8 mouse cellular contexts compared by ENCODE assay signal in the genomic region with DNA sequence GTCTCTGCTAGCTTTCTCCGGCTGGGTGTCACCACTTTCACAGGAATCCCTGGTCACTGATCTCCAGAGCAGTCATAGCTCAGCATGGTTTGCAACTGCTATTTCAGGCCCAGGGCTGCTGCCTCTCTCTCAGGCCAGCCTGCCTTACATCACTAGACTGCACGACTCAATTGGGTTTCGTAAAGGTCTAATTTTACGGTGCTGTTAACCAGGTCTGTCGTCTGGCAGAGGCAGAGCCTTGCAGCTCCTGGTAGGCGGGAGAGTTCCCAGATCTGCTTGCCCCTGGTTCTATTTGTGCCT. TPM values are rescaled to one million over a fixed set of nuclear protein-coding genes. Genes with fewer than 3 reads are reported as not detected.
DNase-seq lines count a peak whose midpoint lies in the region; ATAC-seq and TF ChIP-seq lines count a peak whose summit lies in the region.

No protein-coding gene starts in this region.

- H3K27ac ChIP-seq in hindbrain, postnatal 0 days, result no peak overlapping the region
- H3K27ac ChIP-seq in liver, embryonic 15.5 days (replicated peaks), result no peak overlapping the region
- no peak overlapping the region for H3K27ac ChIP-seq in stomach, embryonic 16.5 days (ENCODE audit: low read length)

- no peaks in the 10 kb centered on the region; the same call in 1 of the 2 replicates for H3K27me3 ChIP-seq in hindbrain, postnatal 0 days (ENCODE audit: insufficient read depth, low read length)
- peaks cover 54% of the 10 kb centered on the region for H3K27me3 ChIP-seq in liver, embryonic 15.5 days
- peaks cover 8% of the 10 kb centered on the region for H3K27me3 ChIP-seq in stomach, embryonic 16.5 days (ENCODE audit: control insufficient read depth, insufficient read depth, low read length)

- H3K4me2 ChIP-seq in hindbrain, postnatal 0 days (ENCODE audit: low read depth, low read length), result peak overlapping the region; percentile 99
- H3K4me2 ChIP-seq in liver, embryonic 15.5 days, result peak overlapping the region; percentile 62; the same call in 1 of the 2 replicates
- H3K4me2 ChIP-seq in stomach, embryonic 16.5 days (ENCODE audit: low read depth, low read length), result peak overlapping the region; percentile 93

- H3K4me3 ChIP-seq in hindbrain, postnatal 0 days (ENCODE audit: low read length), result 0 out of 2 replicates have a peak overlapping the region, but pooled peaks have one; percentile 57
- no peak overlapping the region for H3K4me3 ChIP-seq in liver, embryonic 15.5 days (replicated peaks)
- peak overlapping the region; percentile 61; the same call in 1 of the 2 replicates for H3K4me3 ChIP-seq in stomach, embryonic 16.5 days (replicated peaks; ENCODE audit: low read length)

- peak; percentile 15 for ATAC-seq in hindbrain, postnatal 0 days
- ATAC-seq in liver, embryonic 15.5 days (ENCODE audit: insufficient read depth), result no peak
- ATAC-seq in stomach, embryonic 16.5 days (ENCODE audit: insufficient read depth, low FRiP score), result no peak

- H3K9me3 ChIP-seq in hindbrain, postnatal 0 days (ENCODE audit: low read length), result no peaks in the 10 kb centered on the region
- H3K9me3 ChIP-seq in liver, embryonic 15.5 days (replicated peaks), result no peaks in the 10 kb centered on the region
- no peaks in the 10 kb centered on the region for H3K9me3 ChIP-seq in stomach, embryonic 16.5 days (replicated peaks; ENCODE audit: control insufficient read depth, low read length)

- TF ChIP-seq CTCF in hindbrain, postnatal 0 days (IDR thresholded peaks at IDR 0.05; ENCODE audit: low read depth), result no peak

- DNase-seq in adrenal gland, postnatal 10 days, result peak; percentile 63
- DNase-seq in cerebellum, postnatal 10 days, result peak; percentile 48 to 59
- peak; percentile 41 for DNase-seq in gastrocnemius, postnatal 14 days
- peak; percentile 25 for DNase-seq in hindbrain, postnatal 0 days (ENCODE audit: low spot score)
- no peak for DNase-seq in thymus, postnatal 4 days
- no peak for DNase-seq in B cell, adult 2 months

- H3K36me3 ChIP-seq in hindbrain, postnatal 0 days (ENCODE audit: insufficient read depth, low read length), result no peaks in the 10 kb centered on the region
- no peaks in the 10 kb centered on the region for H3K36me3 ChIP-seq in liver, embryonic 15.5 days (replicated peaks)
- H3K36me3 ChIP-seq in stomach, embryonic 16.5 days (ENCODE audit: control insufficient read depth, insufficient read depth, low read length), result no peaks in the 10 kb centered on the region

- WGBS in hindbrain, postnatal 0 days, result 16% methylated on average over 6 of the region's 6 CpGs
- WGBS in liver, embryonic 15.5 days (ENCODE audit: insufficient replicate concordance), result 39% methylated on average over 6 of the region's 6 CpGs
- WGBS in stomach, embryonic 16.5 days, result 45% methylated on average over 6 of the region's 6 CpGs

- intact Hi-C loops in gastrocnemius, postnatal 14 days (cut with DNase I; ENCODE audit: low total_unique reads), result loop anchor here (10.0 kb wide), 1 partner anchor 368 kb away; no protein-coding TSS in a partner anchor

- no peaks in the 10 kb centered on the region for H3K4me1 ChIP-seq in hindbrain, postnatal 0 days (ENCODE audit: insufficient read depth, low read length)
- no peaks in the 10 kb centered on the region for H3K4me1 ChIP-seq in liver, embryonic 15.5 days (replicated peaks)
- H3K4me1 ChIP-seq in stomach, embryonic 16.5 days (ENCODE audit: control insufficient read depth, insufficient read depth, low read length), result peaks cover 13% of the 10 kb centered on the region

- H3K9ac ChIP-seq in hindbrain, postnatal 0 days (replicated peaks; ENCODE audit: low read length), result no peak overlapping the region
- H3K9ac ChIP-seq in liver, embryonic 15.5 days, result no peak overlapping the region
- H3K9ac ChIP-seq in stomach, embryonic 16.5 days (ENCODE audit: low read length), result no peak overlapping the region; the same call in 1 of the 2 replicates

RNA-seq across cellular contexts. Expression of gene Pappa, which starts 3.3 kb away (rescaled TPM):
- 1 to 10 TPM; 1.2 TPM for total RNA-seq in adrenal gland, postnatal 10 days (2021)
- total RNA-seq in gastrocnemius, postnatal 14 days (2021), result 1 to 10 TPM; 1.6 to 1.9 TPM
- total RNA-seq in hindbrain, postnatal 0 days (2014; rRNA removed), result 4.0 and 4.3 TPM in 2 replicates
- polyA plus RNA-seq in hindbrain, postnatal 0 days (2015; fragmentation: Nextera tagmentation; extraction: Ambion mirVana), result 0.75 and 0.82 TPM in 2 replicates
- 0.02 and 0.05 TPM in 2 replicates for polyA plus RNA-seq in liver, embryonic 15.5 days (2015; fragmentation: Nextera tagmentation; extraction: Ambion mirVana)
- polyA plus RNA-seq in stomach, embryonic 16.5 days (2015; fragmentation: Nextera tagmentation; extraction: Ambion mirVana), result 0.98 and 1.4 TPM in 2 replicates

Comparison
In these comparisons a context has a peak if more than half of its experiments do, and no peak if none do; other contexts are left out.
1. DNase-seq: peak in adrenal gland, postnatal 10 days (single experiment), cerebellum, postnatal 10 days (2 of 2), gastrocnemius, postnatal 14 days (single experiment) and hindbrain, postnatal 0 days (single experiment); none in thymus, postnatal 4 days (single experiment) and B cell, adult 2 months (0 of 2).
2. Peak in every context shown above with its lines, with median percentiles within 50 percentile points of each other: H3K4me2 ChIP-seq.